Comparison of ENCODE assay signal across 7 mouse cellular contexts in genomic region chr9:114731011-114731755, GRCm38 (mm10). TPM values are rescaled to one million over a fixed set of nuclear protein-coding genes. Genes with fewer than 3 reads are reported as not detected.
DNase-seq lines count a peak whose midpoint lies in the region; ATAC-seq lines count a peak whose summit lies in the region.

Gene Cmtm6, plus strand, starts transcription at chr9:114731116.

- peak within 1 kb of the TSS; percentile 81 for H3K27ac ChIP-seq in embryonic facial prominence, embryonic 12.5 days
- H3K27ac ChIP-seq in limb, embryonic 11.5 days (replicated peaks; ENCODE audit: low read depth, low read length), result peak within 1 kb of the TSS; percentile 72; the same call in 1 of the 2 replicates
- peak within 1 kb of the TSS; percentile 75 for H3K27ac ChIP-seq in midbrain, embryonic 14.5 days (replicated peaks; ENCODE audit: low read depth, low read length)

- no peaks in the 10 kb centered on the region for H3K36me3 ChIP-seq in embryonic facial prominence, embryonic 12.5 days
- no peaks in the 10 kb centered on the region for H3K36me3 ChIP-seq in limb, embryonic 11.5 days (ENCODE audit: control insufficient read depth, insufficient read depth, low read length)
- no peaks in the 10 kb centered on the region for H3K36me3 ChIP-seq in midbrain, embryonic 14.5 days (ENCODE audit: control insufficient read depth, insufficient read depth, low read length)

- peak within 1 kb of the TSS; percentile 63 for H3K4me2 ChIP-seq in embryonic facial prominence, embryonic 12.5 days (replicated peaks)
- peak within 1 kb of the TSS; percentile 68 for H3K4me2 ChIP-seq in limb, embryonic 11.5 days (ENCODE audit: low read depth, severe bottlenecking)
- H3K4me2 ChIP-seq in midbrain, embryonic 14.5 days (ENCODE audit: low read length), result peak within 1 kb of the TSS; percentile 59

- peak within 1 kb of the TSS; percentile 83 for H3K4me3 ChIP-seq in embryonic facial prominence, embryonic 12.5 days
- H3K4me3 ChIP-seq in limb, embryonic 11.5 days (ENCODE audit: low read depth, low read length), result peak within 1 kb of the TSS; percentile 84
- peak within 1 kb of the TSS; percentile 81 for H3K4me3 ChIP-seq in midbrain, embryonic 14.5 days (replicated peaks; ENCODE audit: low read depth, low read length)

- WGBS in embryonic facial prominence, embryonic 12.5 days, result under 1% methylated on average over 50 of the region's 53 CpGs
- under 1% methylated on average over 53 of the region's 53 CpGs for WGBS in limb, embryonic 11.5 days
- WGBS in midbrain, embryonic 14.5 days, result under 1% methylated on average over 53 of the region's 53 CpGs

- no peaks in the 10 kb centered on the region for H3K27me3 ChIP-seq in embryonic facial prominence, embryonic 12.5 days
- H3K27me3 ChIP-seq in limb, embryonic 11.5 days (ENCODE audit: control insufficient read depth, insufficient read depth, low read length), result no peaks in the 10 kb centered on the region
- H3K27me3 ChIP-seq in midbrain, embryonic 14.5 days (ENCODE audit: control insufficient read depth, insufficient read depth, low read length), result no peaks in the 10 kb centered on the region

- peak within 1 kb of the TSS; percentile 85 for H3K9ac ChIP-seq in embryonic facial prominence, embryonic 12.5 days
- H3K9ac ChIP-seq in limb, embryonic 11.5 days (ENCODE audit: low read length), result peak within 1 kb of the TSS; percentile 87
- H3K9ac ChIP-seq in midbrain, embryonic 14.5 days (replicated peaks; ENCODE audit: low read length), result peak within 1 kb of the TSS; percentile 80

- DNase-seq in adrenal gland, postnatal 25 days, result peak; percentile 98
- peak; percentile 100 for DNase-seq in heart, adult 11 months
- DNase-seq in kidney, adult 18-20 months, result peak; percentile 99
- DNase-seq in limb, embryonic 11.5 days (ENCODE audit: low spot score), result peak; percentile 99
- peak; percentile 95 for DNase-seq in midbrain, embryonic 14.5 days
- peak; percentile 98 to 99 for DNase-seq in spleen, adult 18-20 months

- H3K9me3 ChIP-seq in embryonic facial prominence, embryonic 12.5 days, result no peaks in the 10 kb centered on the region
- no peaks in the 10 kb centered on the region for H3K9me3 ChIP-seq in limb, embryonic 11.5 days (ENCODE audit: control insufficient read depth, low read length)
- no peaks in the 10 kb centered on the region for H3K9me3 ChIP-seq in midbrain, embryonic 14.5 days (ENCODE audit: control insufficient read depth, low read length)

- ATAC-seq in embryonic facial prominence, embryonic 12.5 days (ENCODE audit: insufficient number of reproducible peaks, insufficient read depth, low FRiP score, low TSS enrichment), result peak; percentile 90
- ATAC-seq in limb, embryonic 11.5 days (ENCODE audit: insufficient number of reproducible peaks, low FRiP score, low TSS enrichment, low read depth), result peak; percentile 92
- peak; percentile 89 for ATAC-seq in midbrain, embryonic 14.5 days (ENCODE audit: low FRiP score, low TSS enrichment)

- peaks cover 13% of the 10 kb centered on the region for H3K4me1 ChIP-seq in embryonic facial prominence, embryonic 12.5 days
- peaks cover 5% of the 10 kb centered on the region for H3K4me1 ChIP-seq in limb, embryonic 11.5 days (ENCODE audit: control insufficient read depth, insufficient read depth, low read length)
- peaks cover 13% of the 10 kb centered on the region for H3K4me1 ChIP-seq in midbrain, embryonic 14.5 days (ENCODE audit: control insufficient read depth, insufficient read depth, low read length)

RNA-seq across cellular contexts. Expression of gene Cmtm6, which starts in this region (rescaled TPM):
- 71.8 and 80.4 TPM in 2 replicates for total RNA-seq in adrenal gland, postnatal 25 days (2021)
- 29.1 and 31.8 TPM in 2 replicates for polyA plus RNA-seq in embryonic facial prominence, embryonic 12.5 days (2016; fragmentation: Nextera tagmentation; extraction: Ambion mirVana)
- 24.0 and 24.9 TPM in 2 replicates for polyA plus RNA-seq in limb, embryonic 11.5 days (2014; fragmentation: Nextera tagmentation; extraction: Ambion mirVana)
- polyA plus RNA-seq in midbrain, embryonic 14.5 days (2014; fragmentation: Nextera tagmentation; extraction: Ambion mirVana), result 13.8 and 19.2 TPM in 2 replicates

Comparison
In these comparisons a context has a peak if more than half of its experiments do, and no peak if none do; other contexts are left out.
1. Peak in every context shown above with its lines: DNase-seq, ATAC-seq, H3K4me3 ChIP-seq and H3K27ac ChIP-seq.